Mouse (Mus musculus) left cerebral cortex, postnatal 36 days (tissue): ENCODE results near the gene Pip4p1. TPM values are rescaled to one million over a fixed set of nuclear protein-coding genes. Genes with fewer than 3 reads are reported as not detected.

ENCODE experiments used
- DNase-seq, 2 experiments: peaks; one replicate each; pipeline ENCODE4 v3.0.0; 2021 to 2022; ENCODE audit warnings: low spot score in 2 of 2, mixed read lengths in 1 of 2
- intact Hi-C: fragments of 180-260 bp; cut with DNase I; formaldehyde crosslinking; loops from one replicate; pipeline ENCODE4 v1.15.1; 2025
- total RNA-seq, 2 experiments: library from RNA; stranded (reverse); gene quantifications; 2 replicates each; pipeline ENCODE4 v1.2.3; 2021

The Pip4p1 gene
- total RNA-seq, 2 experiments from 2014 or later = 89.8 to 103 TPM

- intact Hi-C loops = no loop called here
- no peak for DNase-seq
Observed at GRCm38 (mm10) chr14:50897374-50897765, 33.3 kb downstream of the Pip4p1 start, which contains the start of gene Klhl33. TSS of gene Klhl33 (minus strand) at chr14:50897507.

GRCm38 (mm10) chr14:50896747-50897373 lies 33.8 kb downstream of the Pip4p1 start:
- intact Hi-C loops = no loop called here
- DNase-seq = peak; percentile 47 to 53

- peak; percentile 33 to 47 for DNase-seq
- intact Hi-C loops = no loop called here
Observed at GRCm38 (mm10) chr14:50895985-50896746, 34.5 kb downstream of the Pip4p1 start.

GRCm38 (mm10) chr14:50895407-50895806 lies 35.2 kb downstream of the Pip4p1 start:
- intact Hi-C loops = no loop called here
- DNase-seq = no peak

GRCm38 (mm10) chr14:50892541-50893459 lies 37.9 kb downstream of the Pip4p1 start:
- DNase-seq = no peak
- intact Hi-C loops = no loop called here

- DNase-seq = no peak
- intact Hi-C loops = no loop called here
Observed at GRCm38 (mm10) chr14:50892091-50892490, 38.6 kb downstream of the Pip4p1 start.

GRCm38 (mm10) chr14:50891621-50892020 lies 39.0 kb downstream of the Pip4p1 start:
- intact Hi-C loops = no loop called here
- DNase-seq = no peak

GRCm38 (mm10) chr14:50876236-50876950 lies 54.3 kb downstream of the Pip4p1 start:
- intact Hi-C loops = no loop called here
- peak; percentile 30 to 31 for DNase-seq

Other genes starting within 250 kb of the Pip4p1 start
- gene Olfr747, start 237.7 kb downstream of the Pip4p1 start, total RNA-seq = not detected
- not detected for gene Olfr748, start 223.5 kb downstream of the Pip4p1 start, total RNA-seq
- not detected for gene Olfr749, start 185.8 kb downstream of the Pip4p1 start, total RNA-seq
- gene Ttc5, start 145.3 kb downstream of the Pip4p1 start, total RNA-seq = 10 to 100 TPM; 55.2 to 67.9 TPM
- not detected for gene Ccnb1ip1, start 123.1 kb downstream of the Pip4p1 start, total RNA-seq
- 10 to 100 TPM; 24.0 to 28.7 TPM for gene Parp2, start 123.0 kb downstream of the Pip4p1 start, total RNA-seq
- 1 to 10 TPM; 2.9 to 4.1 TPM for gene Tep1, start 60.3 kb downstream of the Pip4p1 start, total RNA-seq
- 1 to 10 TPM; 3.6 to 4.8 TPM for gene Klhl33, start 33.3 kb downstream of the Pip4p1 start, total RNA-seq
- 10 to 100 TPM; 32.0 to 35.7 TPM for gene Osgep, start 6.0 kb downstream of the Pip4p1 start, total RNA-seq
- 10 to 100 TPM; 52.0 to 58.6 TPM for gene Apex1, start 5.9 kb downstream of the Pip4p1 start, total RNA-seq
- gene Pnp, start 226 bp upstream of the Pip4p1 start, total RNA-seq = 10 to 100 TPM; 10.7 to 11.0 TPM
- gene Gm49342, start 13.7 kb upstream of the Pip4p1 start, total RNA-seq = 10 to 100 TPM in 1 of 2 experiments, 1 to 10 TPM in 1; 10.0 to 13.0 TPM
- 1 to 10 TPM; 1.1 to 1.4 TPM for gene Pnp2, start 25.1 kb upstream of the Pip4p1 start, total RNA-seq
- under 1 TPM; 0.20 to 0.25 TPM for gene Rnase10, start 76.9 kb upstream of the Pip4p1 start, total RNA-seq
- gene Rnase9, start 111.0 kb upstream of the Pip4p1 start, total RNA-seq = not detected
- not detected for gene Rnase11, start 119.3 kb upstream of the Pip4p1 start, total RNA-seq
- not detected for gene Rnase12, start 126.8 kb upstream of the Pip4p1 start, total RNA-seq
- not detected for gene Olfr750, start 143.6 kb upstream of the Pip4p1 start, total RNA-seq
- 10 to 100 TPM; 17.8 to 19.3 TPM for gene Rnase4, start 160.2 kb upstream of the Pip4p1 start, total RNA-seq
- gene Ang, start 160.3 kb upstream of the Pip4p1 start, total RNA-seq = 1 to 10 TPM; 3.6 to 5.3 TPM
- gene Eddm3b, start 183.6 kb upstream of the Pip4p1 start, total RNA-seq = not detected
- gene Rnase6, start 193.1 kb upstream of the Pip4p1 start, total RNA-seq = under 1 TPM in 1 of 2 experiments, not detected in 1; 0.12 TPM
- gene Rnase1, start 215.9 kb upstream of the Pip4p1 start, total RNA-seq = under 1 TPM; 0.76 to 0.97 TPM
- not detected for gene Rnase2b, start 231.4 kb upstream of the Pip4p1 start, total RNA-seq